Mouse (Mus musculus) adrenal gland, adult (tissue): ENCODE measurements around the gene Gm11983.
A peak's percentile ranks its signal among the peaks of the same experiment; 100 is the strongest.
"Not testable (repeated sequence)": the region's sequence is repeated elsewhere in the genome, so short reads cannot be mapped to it uniquely, and the experiment has no call there.

Experiments
- DNase-seq, 2 experiments: peaks; one replicate each; pipeline ENCODE4 v3.0.0; 2022 to 2023; ENCODE audit warnings: low spot score in 1 of 2; ENCODE audit not compliant: inconsistent age in 2 of 2

Gene Gm11983

GRCm38 (mm10) chr11:6837554-6837953, at the start of gene Gm11983:
Gm11983 (minus strand) TSS chr11:6837654.
- no peak for DNase-seq

DNA sequence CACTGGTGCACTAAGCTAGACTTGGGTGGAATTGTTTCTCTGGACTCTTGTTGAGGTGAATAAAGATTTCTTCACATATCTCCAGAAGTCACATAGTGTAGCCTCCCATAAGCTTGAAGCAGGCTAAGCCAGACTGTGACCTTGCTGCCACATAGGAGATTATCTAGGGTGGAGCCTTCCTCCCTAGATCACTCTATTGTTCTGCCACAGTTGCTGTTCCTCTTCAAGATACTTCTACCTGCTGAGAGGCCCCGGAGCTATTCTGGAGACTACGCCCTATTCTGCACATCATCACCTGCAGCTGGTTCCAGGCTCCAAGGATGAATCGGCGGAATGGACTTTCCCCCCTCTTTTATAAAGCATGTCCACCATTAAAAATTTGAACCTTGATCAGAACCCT, 45.6 kb upstream of the Gm11983 start:
- not testable (repeated sequence) for DNase-seq

- peak; percentile 10 to 54 for DNase-seq
These were observed 44.2 kb upstream of the Gm11983 start for GRCm38 (mm10) chr11:6881614-6882013.

DNA sequence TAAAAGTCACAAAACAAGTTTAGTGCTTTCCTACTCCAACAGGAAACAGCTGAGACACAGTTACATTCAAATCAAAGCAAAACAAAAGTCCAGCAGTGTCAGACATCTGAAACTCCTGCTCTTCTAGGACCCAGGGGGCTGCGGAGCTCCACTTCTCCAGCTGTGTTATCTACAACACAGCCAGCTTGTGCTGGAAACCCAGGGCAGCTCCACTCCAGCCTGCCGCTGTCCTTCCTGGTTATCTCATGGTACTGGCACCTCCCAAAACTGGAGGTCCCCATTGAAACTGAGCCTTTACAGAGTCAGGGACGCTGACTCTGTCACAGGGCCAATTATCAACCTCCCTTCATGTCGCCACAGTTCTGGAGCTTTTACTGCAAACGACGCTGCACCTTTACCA, 40.3 kb upstream of the Gm11983 start:
- DNase-seq: no peak

GRCm38 (mm10) chr11:6870947-6871346, 33.5 kb upstream of the Gm11983 start:
- DNase-seq: no peak

DNA sequence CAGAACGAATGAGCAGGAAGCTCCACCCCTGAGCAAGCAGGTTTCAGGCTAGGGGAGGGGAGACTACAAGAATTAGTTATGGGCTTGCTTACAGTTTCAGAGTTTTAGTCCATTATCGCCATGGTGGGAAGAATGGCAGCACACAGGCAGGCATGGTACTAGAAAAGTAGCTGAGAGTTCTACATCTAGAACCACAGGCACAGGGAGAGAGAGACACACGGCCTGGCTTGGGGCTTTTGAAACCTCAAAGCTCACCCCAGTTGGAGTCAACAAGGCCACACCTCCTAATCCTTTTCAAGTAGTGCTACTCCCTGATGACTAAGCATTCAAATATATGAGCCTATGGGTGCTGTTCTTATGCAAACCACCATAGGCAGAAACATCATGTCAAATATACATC, 28.1 kb upstream of the Gm11983 start:
- DNase-seq: no peak

- DNase-seq: no peak
These were observed 24.7 kb upstream of the Gm11983 start for GRCm38 (mm10) chr11:6862185-6862584.

DNA sequence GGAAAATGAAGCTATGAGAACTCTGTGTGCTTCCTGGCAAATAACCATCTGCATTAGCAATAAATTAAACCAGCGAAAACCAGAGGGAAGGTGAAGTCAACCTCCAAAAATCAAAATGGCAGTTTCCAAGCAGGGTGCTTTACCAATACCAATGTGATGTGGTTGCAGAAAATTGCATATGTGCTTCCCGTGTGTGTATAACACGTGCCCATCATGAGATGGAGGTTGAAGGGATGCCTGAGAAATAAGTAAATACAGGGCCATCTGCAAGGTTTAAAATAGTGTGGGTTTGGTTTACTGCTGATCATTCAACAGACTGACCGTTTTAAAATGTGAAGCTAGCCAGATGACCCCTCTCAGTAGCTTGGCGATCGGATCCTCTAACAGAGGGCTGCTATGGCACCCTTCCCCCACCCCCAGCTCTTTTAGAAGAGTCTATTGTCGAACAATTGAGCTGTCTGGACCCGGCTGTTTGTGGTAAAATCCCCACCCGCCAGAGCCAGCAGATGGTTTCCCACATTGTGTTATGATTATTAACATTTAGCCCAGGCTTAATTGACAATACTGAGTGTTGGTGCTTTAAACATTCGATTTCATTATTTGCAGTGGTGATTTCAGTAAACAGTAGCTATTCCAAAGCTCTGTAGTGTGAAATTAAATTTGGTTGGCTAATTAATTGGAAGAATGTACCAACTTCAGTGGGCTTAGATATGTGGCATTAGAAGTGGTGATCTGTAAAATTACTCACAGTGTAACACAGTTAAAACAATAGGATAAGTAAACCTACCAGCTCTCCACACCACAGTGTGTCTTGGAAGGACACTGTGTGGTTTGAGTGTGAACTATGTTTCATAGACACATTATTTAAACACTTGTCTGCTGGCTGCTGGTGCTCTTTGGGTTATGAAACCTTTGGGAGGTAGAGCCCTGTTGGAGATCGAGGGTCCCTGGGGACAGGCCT, 22.7 kb upstream of the Gm11983 start:
- no peak for DNase-seq

DNA sequence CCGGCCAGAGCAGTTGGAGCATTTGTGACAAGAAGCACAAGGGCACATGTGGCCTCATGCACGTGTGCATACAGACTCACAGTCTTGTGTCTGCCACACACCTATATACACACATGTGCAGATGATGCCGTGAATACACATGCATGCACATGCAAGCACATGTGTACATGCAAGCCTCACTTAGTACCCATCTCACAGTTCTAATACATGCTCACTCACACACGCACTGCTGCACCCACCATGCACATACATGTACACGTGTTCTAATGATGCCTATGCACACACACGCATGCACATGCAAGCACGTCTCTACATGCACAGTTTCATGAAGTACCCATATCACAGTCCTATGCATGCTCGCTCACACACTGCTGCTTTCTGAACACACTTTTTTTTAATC, 21.6 kb upstream of the Gm11983 start:
- DNase-seq: no peak

DNA sequence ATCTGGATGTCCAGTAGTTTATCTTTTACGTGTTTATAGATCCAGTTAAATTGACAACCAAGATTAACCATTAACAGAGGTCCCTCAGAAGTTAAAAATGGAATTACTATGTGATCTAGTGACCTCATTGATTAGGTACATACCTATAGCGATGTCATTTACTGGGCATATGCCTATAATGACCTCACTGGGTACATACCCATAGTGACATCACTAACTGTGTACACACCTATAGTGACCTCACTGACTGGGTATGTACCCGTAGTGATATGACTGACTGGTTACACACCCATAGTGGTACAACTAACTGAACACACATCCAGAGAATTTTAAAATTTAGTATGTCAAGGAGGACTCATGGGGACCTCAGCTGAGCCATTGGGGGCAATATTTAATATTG, 18.5 kb upstream of the Gm11983 start:
- DNase-seq: no peak

DNA sequence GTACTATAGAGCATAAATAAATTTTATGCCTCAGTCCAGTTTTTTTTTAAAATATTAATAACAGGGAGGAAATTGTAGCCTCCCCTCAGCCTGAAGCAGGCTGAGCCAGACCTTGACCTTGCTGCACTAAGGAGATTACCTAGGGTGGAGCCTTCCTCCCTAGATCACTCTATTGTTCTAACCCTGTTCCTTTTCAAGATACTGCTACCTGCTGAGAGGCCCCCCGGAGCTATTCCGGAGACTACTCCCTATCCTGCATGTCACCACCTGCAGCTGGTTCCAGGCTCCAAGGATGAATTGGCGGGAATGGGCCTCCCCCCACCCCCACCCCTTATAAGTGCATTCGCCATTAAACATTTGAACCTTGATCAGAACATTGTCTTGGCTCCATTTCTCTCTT, 15.9 kb upstream of the Gm11983 start:
- not testable (repeated sequence) for DNase-seq

DNA sequence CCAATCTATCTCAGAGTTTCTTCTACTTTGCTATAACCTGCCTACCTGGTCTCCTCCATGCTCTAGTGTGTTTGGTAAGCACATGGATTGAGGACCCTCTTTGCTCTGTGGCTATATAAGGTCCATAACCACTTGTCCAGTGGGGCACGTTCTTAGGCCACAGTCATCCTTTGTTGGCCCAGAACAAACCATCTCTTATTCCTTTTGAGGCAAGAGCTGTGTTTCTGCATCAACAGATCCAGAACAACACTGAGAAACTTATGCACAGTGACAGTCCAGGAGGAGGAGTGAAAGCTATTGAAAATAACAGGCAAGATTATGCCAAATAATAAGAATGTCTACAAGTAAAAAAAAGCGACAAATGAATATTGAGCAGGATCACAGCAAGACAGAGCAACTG, 6.4 kb upstream of the Gm11983 start:
- no peak for DNase-seq

GRCm38 (mm10) chr11:6842160-6842559, 4.7 kb upstream of the Gm11983 start:
- DNase-seq: no peak

DNA sequence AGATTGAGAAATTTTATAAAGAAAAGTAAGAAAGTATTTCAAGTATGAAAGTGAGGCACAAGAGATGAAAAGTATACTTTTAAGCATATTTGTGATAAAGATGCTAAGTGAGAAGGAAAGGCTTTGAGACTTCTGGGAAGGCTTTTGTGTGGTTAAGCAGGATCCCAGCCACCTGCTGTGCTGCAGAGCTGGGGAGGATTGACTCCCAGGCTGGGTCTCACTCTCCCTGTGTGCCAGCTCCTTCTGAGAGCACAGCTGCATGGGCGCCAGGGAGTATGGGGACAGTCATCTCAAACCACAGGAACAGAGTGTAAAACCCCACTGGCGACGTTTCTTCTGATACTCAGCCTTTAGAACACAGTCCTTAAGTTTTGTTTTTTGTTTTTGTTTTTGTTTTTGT, 3.3 kb upstream of the Gm11983 start:
- DNase-seq: no peak

- DNase-seq: no peak
These were observed 2.8 kb downstream of the Gm11983 start for GRCm38 (mm10) chr11:6834636-6835035.

DNA sequence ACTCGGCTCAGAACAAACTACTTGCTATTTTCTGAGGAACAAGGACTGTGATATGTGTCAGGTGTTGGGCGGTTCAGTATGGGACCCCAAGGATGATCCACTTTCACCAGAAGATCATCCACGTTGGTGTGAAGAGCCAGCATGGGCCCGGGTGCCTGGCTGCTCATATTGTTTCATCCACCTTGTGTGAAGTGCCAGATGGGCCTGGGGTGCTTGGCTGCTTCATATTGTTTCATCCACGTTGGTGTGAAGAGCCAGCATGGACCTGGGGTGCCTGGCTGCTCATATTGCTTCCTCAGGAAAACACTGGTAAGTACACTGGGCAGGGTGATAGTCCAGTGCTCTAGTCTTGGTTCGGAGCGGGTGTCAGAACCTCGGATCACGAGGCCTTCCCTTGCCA, 3.7 kb downstream of the Gm11983 start:
- no peak for DNase-seq

- DNase-seq: no peak
These were observed 5.5 kb downstream of the Gm11983 start for GRCm38 (mm10) chr11:6831931-6832330.

GRCm38 (mm10) chr11:6828196-6828595, 9.3 kb downstream of the Gm11983 start:
- no peak for DNase-seq

GRCm38 (mm10) chr11:6826157-6826556, 11.3 kb downstream of the Gm11983 start:
- no peak for DNase-seq

GRCm38 (mm10) chr11:6823176-6823575, 14.3 kb downstream of the Gm11983 start:
- no peak for DNase-seq

DNA sequence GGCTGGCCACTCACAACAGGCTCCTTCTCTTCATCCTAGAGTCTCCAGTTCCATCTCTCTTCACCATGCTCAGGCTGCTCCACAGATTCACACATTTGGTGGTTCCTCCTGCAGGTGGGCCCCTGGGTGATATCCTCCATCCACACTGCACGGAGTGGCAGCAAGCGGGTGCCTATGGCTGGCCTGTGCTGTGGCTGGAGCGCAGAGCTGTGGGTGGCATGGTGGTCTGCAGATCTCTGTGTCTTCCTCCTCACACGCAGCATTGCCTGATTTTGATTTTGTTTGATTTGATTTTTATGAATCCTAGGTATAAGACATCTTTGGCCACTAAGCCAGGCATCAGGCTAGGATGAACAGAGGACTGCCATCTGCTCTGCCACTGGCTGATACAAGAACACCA, 23.0 kb downstream of the Gm11983 start:
- no peak for DNase-seq

GRCm38 (mm10) chr11:6802879-6803278, 34.6 kb downstream of the Gm11983 start:
- DNase-seq: not testable (repeated sequence)

- peak; percentile 14 to 55 for DNase-seq
These were observed 46.8 kb downstream of the Gm11983 start for GRCm38 (mm10) chr11:6790690-6791089.
